Mouse (Mus musculus) testis, postnatal 14 days (tissue): ENCODE results near the gene Gucy1b2.
A peak's percentile ranks its signal among the peaks of the same experiment; 100 is the strongest.

ENCODE experiments used
- DNase-seq: peaks from one replicate; pipeline ENCODE4 v3.0.0; 2021; ENCODE audit warnings: low spot score

Gene Gucy1b2

GRCm38 (mm10) chr14:62456239-62456747, at the start of gene Gucy1b2:
Gucy1b2 (minus strand) TSS chr14:62456289.
- DNase-seq = no peak

GRCm38 (mm10) chr14:62497391-62497790, 41.3 kb upstream of the Gucy1b2 start:
- no peak for DNase-seq

GRCm38 (mm10) chr14:62496501-62496900, 40.4 kb upstream of the Gucy1b2 start:
- no peak for DNase-seq

GRCm38 (mm10) chr14:62493456-62493855, 37.4 kb upstream of the Gucy1b2 start:
- DNase-seq = no peak

- peak; percentile 53 for DNase-seq
Observed at GRCm38 (mm10) chr14:62492196-62492850, 36.2 kb upstream of the Gucy1b2 start.

GRCm38 (mm10) chr14:62488270-62488669, 32.2 kb upstream of the Gucy1b2 start:
- DNase-seq = no peak

GRCm38 (mm10) chr14:62481381-62481780, 25.3 kb upstream of the Gucy1b2 start:
- DNase-seq = no peak

- DNase-seq = no peak
Observed at GRCm38 (mm10) chr14:62479395-62479794, 23.3 kb upstream of the Gucy1b2 start.

- DNase-seq = no peak
Observed at GRCm38 (mm10) chr14:62474481-62474880, 18.4 kb upstream of the Gucy1b2 start.

- DNase-seq = no peak
Observed at GRCm38 (mm10) chr14:62472061-62472460, 16.0 kb upstream of the Gucy1b2 start.

GRCm38 (mm10) chr14:62468753-62469125, 12.7 kb upstream of the Gucy1b2 start:
- no peak for DNase-seq

- DNase-seq = no peak
Observed at GRCm38 (mm10) chr14:62468119-62468752, 12.1 kb upstream of the Gucy1b2 start.

GRCm38 (mm10) chr14:62464966-62465365, 8.9 kb upstream of the Gucy1b2 start:
- DNase-seq = peak; percentile 27

- no peak for DNase-seq
Observed at GRCm38 (mm10) chr14:62459541-62459940, 3.5 kb upstream of the Gucy1b2 start.

GRCm38 (mm10) chr14:62457420-62458181, 1.5 kb upstream of the Gucy1b2 start:
- DNase-seq = peak; percentile 61

GRCm38 (mm10) chr14:62455570-62455879, 564 bp downstream of the Gucy1b2 start:
- no peak for DNase-seq

- DNase-seq = no peak
Observed at GRCm38 (mm10) chr14:62454760-62455569, 1.1 kb downstream of the Gucy1b2 start.

- no peak for DNase-seq
Observed at GRCm38 (mm10) chr14:62454136-62454535, 2.0 kb downstream of the Gucy1b2 start.

- no peak for DNase-seq
Observed at GRCm38 (mm10) chr14:62453276-62453675, 2.8 kb downstream of the Gucy1b2 start.

GRCm38 (mm10) chr14:62450706-62451105, 5.4 kb downstream of the Gucy1b2 start:
- DNase-seq = no peak

- DNase-seq = no peak
Observed at GRCm38 (mm10) chr14:62447214-62447548, 8.9 kb downstream of the Gucy1b2 start.
